Comparison of ENCODE assay signal across 8 mouse cellular contexts in the genomic region with DNA sequence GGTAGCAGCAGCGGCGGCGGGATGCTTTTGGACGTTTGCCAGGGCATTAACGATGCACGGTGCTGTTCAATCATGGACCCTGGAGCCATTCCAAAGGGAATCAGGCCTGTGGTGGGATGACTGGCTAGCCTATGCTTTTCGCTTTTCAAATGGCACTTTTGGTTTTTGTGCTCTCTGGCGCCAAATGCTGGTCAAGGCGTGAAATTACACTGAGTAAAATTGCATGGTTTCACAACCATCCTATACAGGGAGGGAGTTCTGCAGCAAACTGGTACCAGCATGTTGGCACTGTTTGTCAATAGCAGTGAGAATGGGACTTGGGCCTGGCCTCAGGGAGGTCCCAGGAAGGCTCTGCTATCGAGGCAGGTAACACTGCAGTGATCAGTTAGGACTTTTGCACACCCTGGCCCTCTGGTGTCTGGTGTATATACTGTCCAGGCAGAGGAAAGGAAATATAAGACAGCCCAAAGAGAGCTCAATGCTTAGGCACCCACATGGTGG. TPM values are rescaled to one million over a fixed set of nuclear protein-coding genes. Genes with fewer than 3 reads are reported as not detected.
DNase-seq lines count a peak whose midpoint lies in the region; ATAC-seq and TF ChIP-seq lines count a peak whose summit lies in the region.

No protein-coding gene starts in this region.

- no peaks in the 10 kb centered on the region for H3K36me3 ChIP-seq in forebrain, embryonic 13.5 days (ENCODE audit: poor library complexity, severe bottlenecking)
- no peaks in the 10 kb centered on the region for H3K36me3 ChIP-seq in midbrain, embryonic 10.5 days
- no peaks in the 10 kb centered on the region for H3K36me3 ChIP-seq in small intestine, adult 2 months (ENCODE audit: control insufficient read depth, insufficient read depth, low read length)

- peak overlapping the region; percentile 27; the same call in 1 of the 2 replicates for H3K9ac ChIP-seq in forebrain, embryonic 13.5 days

- ATAC-seq in cerebellum, adult (ENCODE audit: insufficient number of reproducible peaks, low FRiP score, low TSS enrichment) = peak; percentile 49
- peak; percentile 94 for ATAC-seq in forebrain, embryonic 13.5 days
- ATAC-seq in inflammation-experienced regulatory T-cells, adult 6 months = peak; percentile 71

- no peaks in the 10 kb centered on the region for H3K27me3 ChIP-seq in forebrain, embryonic 13.5 days
- no peaks in the 10 kb centered on the region for H3K27me3 ChIP-seq in midbrain, embryonic 10.5 days (ENCODE audit: low read depth, poor library complexity, severe bottlenecking)
- no peaks in the 10 kb centered on the region for H3K27me3 ChIP-seq in small intestine, adult 2 months (ENCODE audit: control insufficient read depth, insufficient read depth, low read length)

- peak overlapping the region; percentile 47 for H3K4me2 ChIP-seq in forebrain, embryonic 13.5 days

- DNase-seq in kidney, adult 18-20 months = peak; percentile 40
- no peak for DNase-seq in kidney, adult 11 months
- DNase-seq in left cerebral cortex, postnatal 4 days = peak; percentile 88
- DNase-seq in midbrain, embryonic 10.5 days (ENCODE audit: low spot score) = peak; percentile 60

- H3K4me3 ChIP-seq in forebrain, embryonic 13.5 days = no peak overlapping the region
- no peak overlapping the region for H3K4me3 ChIP-seq in midbrain, embryonic 10.5 days
- no peak overlapping the region for H3K4me3 ChIP-seq in small intestine, adult 2 months (ENCODE audit: low read depth, low read length)

- peak overlapping the region; percentile 79 for H3K27ac ChIP-seq in forebrain, embryonic 13.5 days
- 0 out of 2 replicates have a peak overlapping the region, but pooled peaks have one; percentile 7 for H3K27ac ChIP-seq in midbrain, embryonic 10.5 days (replicated peaks)
- H3K27ac ChIP-seq in small intestine, adult 2 months (ENCODE audit: insufficient read depth, low read depth, low read length) = no peak overlapping the region

- TF ChIP-seq CTCF in small intestine, adult 2 months (IDR thresholded peaks at IDR 0.05; ENCODE audit: extremely low read depth, insufficient read length, insufficient replicate concordance, low read depth, low read length) = peak; percentile 54; the same call in 1 of the 2 replicates

- peaks cover 16% of the 10 kb centered on the region for H3K4me1 ChIP-seq in forebrain, embryonic 13.5 days
- peaks cover 5% of the 10 kb centered on the region; the same call in 1 of the 2 replicates for H3K4me1 ChIP-seq in midbrain, embryonic 10.5 days
- no peaks in the 10 kb centered on the region for H3K4me1 ChIP-seq in small intestine, adult 2 months (ENCODE audit: control insufficient read depth, insufficient read depth, insufficient read length, low read length)

- no peak for TF ChIP-seq POLR2A in small intestine, adult 2 months (IDR thresholded peaks at IDR 0.05; ENCODE audit: low read depth, low read length)

- H3K9me3 ChIP-seq in forebrain, embryonic 13.5 days (replicated peaks) = no peaks in the 10 kb centered on the region
- no peaks in the 10 kb centered on the region for H3K9me3 ChIP-seq in midbrain, embryonic 10.5 days (replicated peaks)

- intact Hi-C loops in left cerebral cortex, postnatal 4 days (cut with DNase I) = no loop called here

- 1% methylated on average over 10 of the region's 10 CpGs for WGBS in forebrain, embryonic 13.5 days
- WGBS in midbrain, embryonic 10.5 days = 6% methylated on average over 10 of the region's 10 CpGs
- WGBS in small intestine, adult 2 months = 5% methylated on average over 10 of the region's 10 CpGs

RNA-seq across cellular contexts. Expression of a gene that starts 18.6 kb away (rescaled TPM):
- polyA plus RNA-seq in forebrain, embryonic 13.5 days (2015; fragmentation: Nextera tagmentation; extraction: Ambion mirVana) = 101 and 123 TPM in 2 replicates
- polyA plus RNA-seq in inflammation-experienced regulatory T-cells, adult 6 months (2017; shearing (Covaris generic)) = 10 to 100 TPM; 38.0 to 65.4 (median 46.1) TPM
- total RNA-seq in left cerebral cortex, postnatal 4 days (2021) = 10 to 100 TPM; 26.2 to 27.3 TPM
- polyA plus RNA-seq in midbrain, embryonic 10.5 days (2016; fragmentation: Nextera tagmentation; extraction: Ambion mirVana) = 133 and 150 TPM in 2 replicates
- 2.5 and 4.3 TPM in 2 replicates for polyA plus RNA-seq in small intestine, adult 2 months (2012; rRNA removed)

RNA-seq across cellular contexts. Expression of a gene that starts 44.5 kb away (rescaled TPM):
- 763 and 887 TPM in 2 replicates for polyA plus RNA-seq in forebrain, embryonic 13.5 days (2015; fragmentation: Nextera tagmentation; extraction: Ambion mirVana)
- 100 to 1,000 TPM; 161 to 195 (median 174) TPM for polyA plus RNA-seq in inflammation-experienced regulatory T-cells, adult 6 months (2017; shearing (Covaris generic))
- 1,000 to 10,000 TPM; 1,087 to 1,125 TPM for total RNA-seq in left cerebral cortex, postnatal 4 days (2021)
- polyA plus RNA-seq in midbrain, embryonic 10.5 days (2016; fragmentation: Nextera tagmentation; extraction: Ambion mirVana) = 1,019 and 1,063 TPM in 2 replicates
- 202 and 242 TPM in 2 replicates for polyA plus RNA-seq in small intestine, adult 2 months (2012; rRNA removed)
